Mouse (Mus musculus) CH12.LX (cell line): ENCODE data around the gene Spryd3. TPM values are rescaled to one million over a fixed set of nuclear protein-coding genes. Genes with fewer than 3 reads are reported as not detected.

ENCODE experiments used
- DNase-seq: peaks from one replicate; pipeline ENCODE4 v3.0.0-alpha.2; 2013; ENCODE audit errors: extremely low read depth
- H3K27ac ChIP-seq: 2 replicates; pipeline ENCODE4 v1.5.1; 2012; ENCODE audit warnings: low read depth, mild to moderate bottlenecking, control low read depth, moderate library complexity; ENCODE audit not compliant: insufficient read depth
- H3K27me3 ChIP-seq: replicated peaks from 2 replicates; pipeline ENCODE3; 2012; ENCODE audit warnings: inconsistent platforms
- H3K36me3 ChIP-seq, 2 experiments: replicated peaks in 1 of 2; 2 replicates each; pipeline versions ENCODE3 to v1.6.1; 2012; ENCODE audit warnings: inconsistent platforms in 1 of 2, low read length in 1 of 2, mild to moderate bottlenecking in 1 of 2, mixed read lengths in 1 of 2, moderate library complexity in 1 of 2; ENCODE audit not compliant: control insufficient read depth in 1 of 2, insufficient read depth in 1 of 2
- H3K4me1 ChIP-seq, 2 experiments: 2 replicates each; pipeline ENCODE4 v1.6.1; 2012; ENCODE audit warnings: inconsistent platforms in 1 of 2, moderate library complexity in 1 of 2; ENCODE audit not compliant: insufficient read depth in 2 of 2, control insufficient read depth in 1 of 2
- H3K4me2 ChIP-seq: 2 replicates; pipeline ENCODE4 v1.6.1; 2012; ENCODE audit warnings: low read depth, mild to moderate bottlenecking, control low read depth; ENCODE audit not compliant: poor library complexity, insufficient read depth, severe bottlenecking
- H3K4me3 ChIP-seq, 3 experiments: fragments of 150-350 bp in 1 of 3; sonication (generic) in 1 of 3; replicated peaks in 1 of 3; 2 replicates each; pipeline versions ENCODE3 to v1.5.1; 2011 to 2012; ENCODE audit warnings: low read depth in 2 of 3, low read length in 2 of 3, mild to moderate bottlenecking in 2 of 3, moderate library complexity in 2 of 3, control low read depth in 1 of 3, improper control_type of control experiment in 1 of 3, inconsistent platforms in 1 of 3, mixed read lengths in 1 of 3; ENCODE audit not compliant: poor library complexity in 1 of 3
- H3K79me2 ChIP-seq: replicated peaks from 2 replicates; pipeline ENCODE4 v1.6.1; 2012; ENCODE audit warnings: mild to moderate bottlenecking, moderate library complexity; ENCODE audit not compliant: control insufficient read depth, poor library complexity, insufficient read depth, severe bottlenecking; ENCODE audit errors: extremely low read depth
- H3K9ac ChIP-seq: 2 replicates; pipeline ENCODE4 v1.6.1; 2012; ENCODE audit warnings: low read depth, mild to moderate bottlenecking, control low read depth, moderate library complexity; ENCODE audit not compliant: insufficient read depth
- H3K9me3 ChIP-seq: replicated peaks from 2 replicates; pipeline ENCODE3; 2012; ENCODE audit warnings: low read length, inconsistent platforms, mixed read lengths
- BHLHE40 ChIP-seq: IDR thresholded peaks from 2 replicates; pipeline ENCODE4 v1.6.1; 2011; ENCODE audit warnings: mild to moderate bottlenecking, low read depth, low read length, improper control_type of control experiment
- E2F4 ChIP-seq: IDR thresholded peaks from 2 replicates; pipeline ENCODE4 v1.6.1; 2011; ENCODE audit warnings: low read depth, low read length, improper control_type of control experiment; ENCODE audit not compliant: insufficient replicate concordance
- ETS1 ChIP-seq: conservative IDR thresholded peaks from 2 replicates; pipeline ENCODE4 v1.6.1; 2012; ENCODE audit warnings: low read depth, mild to moderate bottlenecking, inconsistent platforms, low read length, improper control_type of control experiment, moderate library complexity
- HCFC1 ChIP-seq: IDR thresholded peaks from 2 replicates; pipeline ENCODE4 v1.6.1; 2012; ENCODE audit warnings: low read depth, mild to moderate bottlenecking, inconsistent platforms, low read length, improper control_type of control experiment
- MAFK ChIP-seq: IDR thresholded peaks from 2 replicates; pipeline ENCODE4 v1.6.1; 2011; ENCODE audit warnings: low read length, improper control_type of control experiment; ENCODE audit not compliant: insufficient replicate concordance
- MAX ChIP-seq: IDR thresholded peaks from 2 replicates; pipeline ENCODE4 v1.6.1; 2011; ENCODE audit warnings: low read length, improper control_type of control experiment
- MAZ ChIP-seq: IDR thresholded peaks from 2 replicates; pipeline ENCODE4 v1.6.1; 2012; ENCODE audit warnings: low read depth, mild to moderate bottlenecking, inconsistent platforms, low read length, improper control_type of control experiment, moderate library complexity
- MXI1 ChIP-seq: IDR thresholded peaks from 2 replicates; pipeline ENCODE4 v1.6.1; 2011; ENCODE audit warnings: mild to moderate bottlenecking, low read depth, low read length, improper control_type of control experiment
- NRF1 ChIP-seq: IDR thresholded peaks from 2 replicates; pipeline ENCODE4 v1.6.1; 2014; ENCODE audit warnings: low read depth, mild to moderate bottlenecking, inconsistent platforms, low read length, improper control_type of control experiment, moderate library complexity
- POLR2A ChIP-seq: IDR thresholded peaks from 2 replicates; pipeline ENCODE4 v1.6.1; 2011; ENCODE audit warnings: low read depth, mild to moderate bottlenecking, improper control_type of control experiment, low read length
- RAD21 ChIP-seq: IDR thresholded peaks from 2 replicates; pipeline ENCODE4 v1.6.1; 2011; ENCODE audit warnings: low read depth, mild to moderate bottlenecking, low read length, improper control_type of control experiment, moderate library complexity
- RCOR1 ChIP-seq: conservative IDR thresholded peaks from 2 replicates; pipeline ENCODE4 v1.6.1; 2012; ENCODE audit warnings: low read depth, mild to moderate bottlenecking, inconsistent platforms, low read length, improper control_type of control experiment
- SIN3A ChIP-seq: IDR thresholded peaks from 2 replicates; pipeline ENCODE4 v1.6.1; 2012; ENCODE audit warnings: low read length, improper control_type of control experiment, inconsistent platforms
- TBP ChIP-seq: conservative IDR thresholded peaks from 2 replicates; pipeline ENCODE4 v1.6.1; 2011; ENCODE audit warnings: low read depth, low read length, improper control_type of control experiment
- UBTF ChIP-seq: IDR thresholded peaks from 2 replicates; pipeline ENCODE4 v1.6.1; 2012; ENCODE audit warnings: low read depth, mild to moderate bottlenecking, inconsistent platforms, low read length, improper control_type of control experiment, moderate library complexity
- ZMIZ1 ChIP-seq: IDR thresholded peaks from 2 replicates; pipeline ENCODE4 v1.6.1; 2012; ENCODE audit warnings: low read depth, mild to moderate bottlenecking, inconsistent platforms, low read length, improper control_type of control experiment
- dilution Hi-C: fragments of 300-500 bp; cut with MboI; formaldehyde crosslinking; loops from 2 replicates; pipeline ENCODE4 v1.14.3; 2020; ENCODE audit warnings: low sequenced_read_pairs; ENCODE audit not compliant: extremely low pct_unique_long_range_greater_than_20kb, extremely low pct_ligation_motif_present
- in situ Hi-C: fragments of 300-500 bp; cut with MboI; formaldehyde crosslinking; loops from 3 replicates; pipeline ENCODE4 v1.14.3; 2019; ENCODE audit warnings: low sequenced_read_pairs, low pct_ligation_motif_present, low pct_unique_long_range_greater_than_20kb, mixed read lengths
- polyA plus RNA-seq: library from polyadenylated mRNA; unstranded; fragments of >175 nt; gene quantifications from 2 replicates; pipeline ENCODE4 v1.2.1, GENCODE M21; 2012; ENCODE audit warnings: low read depth; ENCODE audit not compliant: insufficient read length
- total RNA-seq, 2 experiments: library from RNA; depleted of rRNA; stranded (reverse); fragments of 300-350 nt in 1 of 2; fragments of >200 nt in 1 of 2; gene quantifications; 2 replicates each; pipeline ENCODE4 v1.2.3; 2012 to 2014

Gene Spryd3
- total and polyA plus RNA-seq, 3 experiments: 21.5 to 25.7 (median 21.6) TPM

DNA sequence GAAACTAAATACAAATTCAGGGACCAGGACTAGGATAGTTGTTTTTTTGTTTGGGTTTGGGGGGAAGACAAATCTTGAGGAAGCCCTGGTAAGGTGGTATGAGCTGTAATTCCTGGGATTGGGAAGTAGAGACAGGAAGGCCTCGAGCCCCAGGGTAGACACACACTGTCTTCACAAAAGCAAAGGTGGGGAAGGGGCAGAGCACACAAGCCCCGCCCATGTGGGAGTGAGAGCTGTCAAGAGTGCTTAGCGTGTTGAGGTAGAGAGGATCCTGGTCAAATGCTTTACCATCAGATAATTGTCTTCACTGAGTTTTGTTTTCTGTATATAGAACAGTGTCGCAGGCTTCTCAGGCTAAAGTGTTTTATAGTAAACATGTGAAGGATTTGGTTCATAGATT, 53.0 kb downstream of the Spryd3 start:
- peaks cover 7 to 55% of the 10 kb centered on the region in 2 experiments for H3K4me1 ChIP-seq
- dilution Hi-C loops (no loop called here), in situ Hi-C loops (no loop called here)

GRCm38 (mm10) chr15:102082148-102082547, 53.9 kb downstream of the Spryd3 start:
- in situ Hi-C loops: no loop called here
- DNase-seq: no peak
- TF ChIP-seq POLR2A (0 out of 2 replicates have a peak, but pooled peaks have one; percentile 20), E2F4 (no peak)
- H3K9me3 ChIP-seq: no peaks in the 10 kb centered on the region
- no peak overlapping the region for H3K27ac ChIP-seq
- H3K27me3 ChIP-seq: no peaks in the 10 kb centered on the region
- H3K4me1 ChIP-seq: peaks cover 7 to 57% of the 10 kb centered on the region in 2 experiments
- no peak overlapping the region for H3K4me3 ChIP-seq
- dilution Hi-C loops: no loop called here
- H3K9ac ChIP-seq: no peak overlapping the region
- no peak overlapping the region for H3K4me2 ChIP-seq
- H3K36me3 ChIP-seq: peaks cover 53 to 92% of the 10 kb centered on the region in 2 experiments
- peaks cover 87% of the 10 kb centered on the region for H3K79me2 ChIP-seq

More for the DNA sequence above, 53.0 kb downstream of the Spryd3 start:
- Histone ChIP-seq H3K27me3 (no peaks in the 10 kb centered on the region), H3K4me2 (no peak overlapping the region), H3K9me3 (no peaks in the 10 kb centered on the region), H3K27ac (no peak overlapping the region), H3K36me3 (peaks cover 61 to 94% of the 10 kb centered on the region in 2 experiments), H3K79me2 (peaks cover 78% of the 10 kb centered on the region), H3K4me3 (no peak overlapping the region), H3K9ac (no peak overlapping the region)
- no peak for TF ChIP-seq SIN3A
- no peak for TF ChIP-seq UBTF
- TF ChIP-seq RCOR1: no peak
- no peak for TF ChIP-seq ETS1
- TF ChIP-seq MAX: no peak
- no peak for TF ChIP-seq ZMIZ1
- no peak for TF ChIP-seq MAZ
- no peak for TF ChIP-seq TBP
- TF ChIP-seq RAD21: no peak
- TF ChIP-seq MAFK: no peak
- no peak for TF ChIP-seq E2F4
- TF ChIP-seq MXI1: no peak
- TF ChIP-seq BHLHE40: no peak
- TF ChIP-seq HCFC1: no peak
- TF ChIP-seq NRF1: no peak
- no peak for DNase-seq
